Mouse (Mus musculus) olfactory bulb, adult 2 months (tissue): ENCODE data around the gene Slc22a5.

Experiments used
- CTCF ChIP-seq: fragments of 200-500 bp; IDR thresholded peaks from 2 replicates; pipeline ENCODE4 v1.5.1; 2012; ENCODE audit warnings: low read depth, mild to moderate bottlenecking, low read length, moderate library complexity; ENCODE audit not compliant: insufficient read depth
- POLR2A ChIP-seq: fragments of 200-500 bp; IDR thresholded peaks from 2 replicates; pipeline ENCODE4 v1.6.1; 2012; ENCODE audit warnings: mild to moderate bottlenecking, low read depth, low read length, moderate library complexity; ENCODE audit not compliant: insufficient read depth

DNA sequence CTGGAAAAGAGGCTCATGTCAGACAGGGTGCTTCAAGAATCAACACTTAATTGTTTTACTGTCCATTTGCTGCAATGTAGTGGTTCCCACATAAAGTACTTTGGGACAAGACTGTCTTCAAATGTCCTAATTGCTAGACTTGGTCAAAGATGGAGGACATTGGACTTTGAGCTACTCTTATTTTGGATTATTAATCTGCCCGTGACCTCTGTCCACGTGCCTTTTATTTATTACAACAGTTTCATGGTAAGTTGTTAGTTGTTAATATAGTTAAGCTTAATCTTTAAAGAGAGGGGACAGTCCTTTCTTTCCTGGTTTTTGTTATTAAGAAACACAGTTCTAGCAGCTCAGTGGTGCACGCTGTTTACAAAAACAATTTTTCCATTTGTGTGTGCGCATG lies 27.4 kb upstream of the Slc22a5 start:
- TF ChIP-seq CTCF: no peak
- no peak for TF ChIP-seq POLR2A
